19 mouse cellular contexts compared by ENCODE assay signal in genomic region chr13:97676536-97677048, GRCm38 (mm10).
DNase-seq lines count a peak whose midpoint lies in the region; ATAC-seq and TF ChIP-seq lines count a peak whose summit lies in the region.
"Had no signal": no experiment of that assay in that cellular context is flagged by ENCODE, and none has a peak within 500 bp of the region (broad histone marks: within the 10 kb centered on the region; RNA-seq: fewer than 3 reads in every experiment).

No protein-coding gene starts in this region.

- no peak overlapping the region for H3K9ac ChIP-seq in lung, embryonic 14.5 days
- H3K9ac ChIP-seq: embryonic facial prominence, embryonic 13.5 days; forebrain, embryonic 12.5 days; limb, embryonic 13.5 days; liver, postnatal 0 days; midbrain, embryonic 13.5 days had no signal

- no peak overlapping the region for H3K4me3 ChIP-seq in lung, embryonic 14.5 days (ENCODE audit: low read depth, low read length)
- H3K4me3 ChIP-seq in lung, adult 2 months (replicated peaks; ENCODE audit: extremely low read depth, low read depth, low read length) = no peak overlapping the region
- H3K4me3 ChIP-seq: embryonic facial prominence, embryonic 13.5 days; forebrain, embryonic 12.5 days; hindbrain, embryonic 10.5 days; left cerebral cortex, adult 2 months; limb, embryonic 13.5 days; midbrain, embryonic 13.5 days; myocyte had no signal

- 27% methylated on average over 8 of the region's 8 CpGs for WGBS in lung, embryonic 14.5 days
- 41% methylated on average over 8 of the region's 8 CpGs for WGBS in lung, adult 2 months

- no peak for TF ChIP-seq POLR2A in lung, adult 2 months (IDR thresholded peaks at IDR 0.05; ENCODE audit: borderline replicate concordance, extremely low read depth, low read depth, low read length)

- H3K27me3 ChIP-seq in lung, embryonic 14.5 days (ENCODE audit: insufficient read depth, low read length) = no peaks in the 10 kb centered on the region
- H3K27me3 ChIP-seq: embryonic facial prominence, embryonic 13.5 days; limb, embryonic 13.5 days; midbrain, embryonic 13.5 days had no signal

- peak; percentile 8 for DNase-seq in adrenal gland, postnatal 10 days
- no peak for DNase-seq in adrenal gland, postnatal 4 days (ENCODE audit: low spot score in 2 of 2)
- DNase-seq in lung, embryonic 14.5 days = peak; percentile 32
- no peak for DNase-seq in lung, adult 2 months
- DNase-seq in heart, adult 8-10 months (ENCODE audit: low spot score) = peak; percentile 39
- peak; percentile 48 for DNase-seq in skeletal muscle tissue, adult 2 months (ENCODE audit: low read depth, low spot score)
- no peak for DNase-seq in thymus, adult 18-20 months
- DNase-seq in retina, postnatal 1 day = no peak
- DNase-seq: cerebellum, adult 11 months; kidney, adult 8-10 months; liver, postnatal 0 days; right cerebral cortex, postnatal 14 days had no signal

- no peak overlapping the region for H3K4me2 ChIP-seq in lung, embryonic 14.5 days
- H3K4me2 ChIP-seq: embryonic facial prominence, embryonic 13.5 days; forebrain, embryonic 12.5 days; limb, embryonic 13.5 days; midbrain, embryonic 13.5 days had no signal

- TF ChIP-seq CTCF in lung, embryonic 14.5 days (IDR thresholded peaks at IDR 0.05; ENCODE audit: low read depth) = no peak
- TF ChIP-seq CTCF in lung, adult 2 months (IDR thresholded peaks at IDR 0.05; ENCODE audit: insufficient read depth, low read length) = no peak

- H3K27ac ChIP-seq in lung, embryonic 14.5 days (ENCODE audit: low read depth) = no peak overlapping the region
- H3K27ac ChIP-seq: embryonic facial prominence, embryonic 13.5 days; forebrain, embryonic 12.5 days; hindbrain, embryonic 10.5 days; left cerebral cortex, adult 2 months; limb, embryonic 13.5 days; midbrain, embryonic 13.5 days had no signal

- H3K36me3 ChIP-seq in lung, embryonic 14.5 days (ENCODE audit: insufficient read depth) = no peaks in the 10 kb centered on the region
- H3K36me3 ChIP-seq: embryonic facial prominence, embryonic 13.5 days; forebrain, embryonic 12.5 days; hindbrain, embryonic 10.5 days; limb, embryonic 13.5 days; midbrain, embryonic 13.5 days had no signal

- no peaks in the 10 kb centered on the region for H3K9me3 ChIP-seq in lung, embryonic 14.5 days (ENCODE audit: low read depth, low read length)
- H3K9me3 ChIP-seq: embryonic facial prominence, embryonic 13.5 days; forebrain, embryonic 12.5 days; hindbrain, embryonic 10.5 days; limb, embryonic 13.5 days; midbrain, embryonic 13.5 days had no signal

- H3K4me1 ChIP-seq in lung, embryonic 14.5 days (ENCODE audit: insufficient read depth) = peaks cover 11% of the 10 kb centered on the region
- H3K4me1 ChIP-seq in lung, adult 2 months (ENCODE audit: control insufficient read depth, insufficient read depth, low read length) = no peaks in the 10 kb centered on the region

- no peak for ATAC-seq in lung, embryonic 14.5 days (ENCODE audit: insufficient read depth)
- ATAC-seq: liver, postnatal 0 days; midbrain, embryonic 13.5 days had no signal

Comparison
In these comparisons a context has a peak if more than half of its experiments do, and no peak if none do; other contexts are left out.
1. DNase-seq: peak in adrenal gland, postnatal 10 days (single experiment), lung, embryonic 14.5 days (single experiment), heart, adult 8-10 months (single experiment) and skeletal muscle tissue, adult 2 months (single experiment); none in adrenal gland, postnatal 4 days (0 of 2), lung, adult 2 months (single experiment), thymus, adult 18-20 months (0 of 2) and retina, postnatal 1 day (single experiment).